Mouse (Mus musculus) Patski (cell line): ENCODE measurements around the gene Tcf7l2. TPM values are rescaled to one million over a fixed set of nuclear protein-coding genes. Genes with fewer than 3 reads are reported as not detected.

Source experiments
- ATAC-seq: fragments of 100-300 bp; one replicate; pipeline ENCODE4 v1.8.0; 2021
- CTCF ChIA-PET: fragments of 350-600 bp; sonication (Branson Sonifier 250); formaldehyde crosslinking; loops from one replicate; lab custom pipeline; 2022; ENCODE audit warnings: inconsistent platforms; lab: Charles Lee
- POLR2A ChIA-PET: fragments of 350-600 bp; sonication (Branson Sonifier 250); formaldehyde crosslinking; loops from one replicate; lab custom pipeline; 2022; ENCODE audit warnings: antibody characterized with exemption, inconsistent platforms; lab: Charles Lee
- DNase-seq: peaks from one replicate; pipeline ENCODE4 v3.0.0-alpha.2; 2011; ENCODE audit warnings: low read depth, low spot score
- H3K27me3 ChIP-seq: fragments of 371-371 bp; one replicate; pipeline ENCODE4 v1.5.1; 2021
- CTCF ChIP-seq: fragments of 100-300 bp; IDR thresholded peaks from one replicate; pipeline ENCODE4 v1.5.1; 2021
- in situ Hi-C: fragments of 300-500 bp; cut with MboI; formaldehyde crosslinking; loops from 3 replicates; pipeline ENCODE4 v1.11.1; 2018; ENCODE audit warnings: low pct_unique_long_range_greater_than_20kb, mixed read lengths
- polyA plus RNA-seq: library from polyadenylated mRNA; unstranded; gene quantifications from one replicate; pipeline ENCODE4 v1.2.3, GENCODE M21; 2021

Tcf7l2 gene
- polyA plus RNA-seq, 1 experiment from 2014 or later: 22.1 TPM

GRCm38 (mm10) chr19:55877404-55877915 is 135.8 kb downstream of the Tcf7l2 start:
- TF ChIP-seq CTCF: peak; percentile 77
- ChIA-PET CTCF (interaction anchor here (1.0 to 1.6 kb wide), 3 partner anchors 14 to 30 kb away, joined by 3 to 4 read pairs (median 3); no protein-coding TSS in a partner anchor), POLR2A (interaction anchor here (0.6 kb wide), 1 partner anchor 133 kb away, joined by 3 read pairs; no protein-coding TSS in a partner anchor)
- no peak for DNase-seq
- in situ Hi-C loops: loop anchor here (5.0 kb wide), 1 partner anchor 135 kb away; the partner anchor contains the start of gene Tcf7l2
- H3K27me3 ChIP-seq: no peaks in the 10 kb centered on the region
- ATAC-seq: no peak

GRCm38 (mm10) chr19:55880664-55881359 is 139.2 kb downstream of the Tcf7l2 start:
- no peaks in the 10 kb centered on the region for H3K27me3 ChIP-seq
- CTCF ChIA-PET: no interaction called here
- in situ Hi-C loops: no loop called here
- DNase-seq (no peak), ATAC-seq (no peak)
- TF ChIP-seq CTCF: no peak
- POLR2A ChIA-PET: interaction anchor here (0.6 kb wide), 1 partner anchor 132 kb away, joined by 5 read pairs; no protein-coding TSS in a partner anchor

GRCm38 (mm10) chr19:55886536-55886935 is 144.9 kb downstream of the Tcf7l2 start:
- POLR2A ChIA-PET: interaction anchor here (0.7 kb wide), 1 partner anchor 144 kb away, joined by 3 read pairs; no protein-coding TSS in a partner anchor
- in situ Hi-C loops: no loop called here
- no peaks in the 10 kb centered on the region for H3K27me3 ChIP-seq
- CTCF ChIA-PET: interaction anchor here (1.3 kb wide), 1 partner anchor 10 kb away, joined by 4 read pairs; no protein-coding TSS in a partner anchor
- ATAC-seq (no peak), DNase-seq (no peak)
- TF ChIP-seq CTCF: no peak

- TF ChIP-seq CTCF: no peak
- ChIA-PET CTCF (interaction anchor here (1.2 kb wide), 1 partner anchor 15 kb away, joined by 4 read pairs; no protein-coding TSS in a partner anchor), POLR2A (no interaction called here)
- in situ Hi-C loops: loop anchor here (5.0 to 10.0 kb wide), 2 partner anchors 477 to 554 kb away; no protein-coding TSS in a partner anchor
- ATAC-seq (no peak), DNase-seq (no peak)
- H3K27me3 ChIP-seq: no peaks in the 10 kb centered on the region
Measured at GRCm38 (mm10) chr19:55891692-55892183, 150.1 kb downstream of the Tcf7l2 start.

- CTCF ChIA-PET: no interaction called here
- no peak for ATAC-seq
- in situ Hi-C loops: loop anchor here (5.0 to 10.0 kb wide), 2 partner anchors 479 to 556 kb away; no protein-coding TSS in a partner anchor
- POLR2A ChIA-PET: no interaction called here
- no peaks in the 10 kb centered on the region for H3K27me3 ChIP-seq
- no peak for TF ChIP-seq CTCF
- no peak for DNase-seq
Measured at GRCm38 (mm10) chr19:55893557-55893956, 151.9 kb downstream of the Tcf7l2 start.

- no peaks in the 10 kb centered on the region for H3K27me3 ChIP-seq
- ChIA-PET CTCF (interaction anchor here (0.7 to 1.7 kb wide), 3 partner anchors 299 to 506 kb away, joined by 3 read pairs; no protein-coding TSS in a partner anchor), POLR2A (no interaction called here)
- in situ Hi-C loops: loop anchor here (5.0 to 10.0 kb wide), 2 partner anchors 480 to 557 kb away; no protein-coding TSS in a partner anchor
- ATAC-seq: no peak
- DNase-seq: no peak
- TF ChIP-seq CTCF: no peak
Measured at GRCm38 (mm10) chr19:55894396-55894795, 152.8 kb downstream of the Tcf7l2 start.

- peak; percentile 99 for TF ChIP-seq CTCF
- no peaks in the 10 kb centered on the region for H3K27me3 ChIP-seq
- ChIA-PET POLR2A (no interaction called here), CTCF (interaction anchor here (0.7 to 1.7 kb wide), 3 partner anchors 300 to 507 kb away, joined by 3 read pairs; no protein-coding TSS in a partner anchor)
- no peak for ATAC-seq
- no peak for DNase-seq
- in situ Hi-C loops: loop anchor here (10.0 kb wide), 1 partner anchor 481 kb away; no protein-coding TSS in a partner anchor
Measured at GRCm38 (mm10) chr19:55895317-55895716, 153.7 kb downstream of the Tcf7l2 start.

- ChIA-PET POLR2A (interaction anchor here (0.6 to 0.7 kb wide), 4 partner anchors 14 to 550 kb away, joined by 3 to 4 read pairs (median 4); no protein-coding TSS in a partner anchor), CTCF (interaction anchor here (1.2 to 1.7 kb wide), 2 partner anchors 300 to 306 kb away, joined by 3 read pairs; no protein-coding TSS in a partner anchor)
- DNase-seq (no peak), ATAC-seq (no peak)
- in situ Hi-C loops: loop anchor here (10.0 kb wide), 1 partner anchor 481 kb away; no protein-coding TSS in a partner anchor
- H3K27me3 ChIP-seq: no peaks in the 10 kb centered on the region
- no peak for TF ChIP-seq CTCF
Measured at GRCm38 (mm10) chr19:55895807-55896420, 154.3 kb downstream of the Tcf7l2 start.

- no peak for DNase-seq
- in situ Hi-C loops: loop anchor here (10.0 kb wide), 1 partner anchor 482 kb away; no protein-coding TSS in a partner anchor
- ATAC-seq: no peak
- no peak for TF ChIP-seq CTCF
- ChIA-PET CTCF (interaction anchor here (1.2 kb wide), 1 partner anchor 10 kb away, joined by 4 read pairs; no protein-coding TSS in a partner anchor), POLR2A (no interaction called here)
- H3K27me3 ChIP-seq: no peaks in the 10 kb centered on the region
Measured at GRCm38 (mm10) chr19:55896629-55897028, 155.0 kb downstream of the Tcf7l2 start.
